Mouse (Mus musculus): Measurements from ENCODE around the gene Gm572. TPM values are rescaled to one million over a fixed set of nuclear protein-coding genes. Genes with fewer than 3 reads are reported as not detected.

Gene Gm572
- total and polyA plus RNA-seq, 3 experiments, result not detected

- no peaks in the 10 kb centered on the region for H3K27me3 ChIP-seq (ENCODE audit: control insufficient read depth in 1 of 2, insufficient read depth in 2 of 2, low read length in 2 of 2)
- DNase-seq (ENCODE audit: low read depth, low spot score), result peak; percentile 17
Observed at GRCm38 (mm10) chr4:148715396-148715795, 72.3 kb downstream of the Gm572 start.

More at GRCm38 (mm10) chr4:148715396-148715795, 72.3 kb downstream of the Gm572 start:
- H3K9ac ChIP-seq (ENCODE audit: control insufficient read depth, low read depth, low read length, poor library complexity, severe bottlenecking), result no peak overlapping the region
- H3K9me3 ChIP-seq (replicated peaks; ENCODE audit: insufficient read depth, low read length), result no peaks in the 10 kb centered on the region
- no peaks in the 10 kb centered on the region for H3K79me2 ChIP-seq (ENCODE audit: control insufficient read depth, insufficient read depth, low read length, poor library complexity)
- peaks cover 0 to 5% of the 10 kb centered on the region in 2 experiments; a peak in 2 of 4 replicates for H3K4me1 ChIP-seq (ENCODE audit: control insufficient read depth in 1 of 2, insufficient read depth in 2 of 2, low read length in 2 of 2)
- H3K36me3 ChIP-seq (ENCODE audit: control insufficient read depth in 1 of 2, insufficient read depth in 2 of 2, low read length in 2 of 2), result no peaks in the 10 kb centered on the region; a peak in 1 of 4 replicates
- H3K4me3 ChIP-seq (ENCODE audit: control insufficient read depth in 1 of 2, insufficient read depth in 1 of 2, low read depth in 2 of 2, low read length in 2 of 2), result no peak overlapping the region
- H3K27ac ChIP-seq (ENCODE audit: control insufficient read depth, low read depth, low read length), result no peak overlapping the region
- peak; percentile 40 for TF ChIP-seq SMC3 (IDR thresholded peaks at IDR 0.05; ENCODE audit: low read depth, low read length)
- no peak for TF ChIP-seq ELF1 (IDR thresholded peaks at IDR 0.05; ENCODE audit: low read depth, low read length)
- TF ChIP-seq JUND (IDR thresholded peaks at IDR 0.05; ENCODE audit: low read depth, low read length), result no peak
- no peak for TF ChIP-seq POLR2AphosphoS5 (IDR thresholded peaks at IDR 0.05; ENCODE audit: borderline replicate concordance, low read depth, low read length)
- TF ChIP-seq RAD21 (IDR thresholded peaks at IDR 0.05; ENCODE audit: low read depth, low read length), result peak; percentile 38
- no peak for TF ChIP-seq NRF1 (IDR thresholded peaks at IDR 0.05; ENCODE audit: insufficient read depth, low read depth, low read length, poor library complexity, severe bottlenecking)
- no peak for TF ChIP-seq USF1 (IDR thresholded peaks at IDR 0.05; ENCODE audit: low read depth, low read length)
- no peak for TF ChIP-seq TCF12 (IDR thresholded peaks at IDR 0.05; ENCODE audit: low read depth, low read length)
- TF ChIP-seq GABPA (IDR thresholded peaks at IDR 0.05; ENCODE audit: low read depth, low read length), result no peak
- peak; percentile 12; the same call in 1 of the 2 replicates for TF ChIP-seq ZC3H11A (IDR thresholded peaks at IDR 0.05; ENCODE audit: low read depth, low read length)
- TF ChIP-seq MEF2A (IDR thresholded peaks at IDR 0.05; ENCODE audit: extremely low read depth, insufficient replicate concordance, low read depth, low read length, poor library complexity, severe bottlenecking), result no peak
- TF ChIP-seq HCFC1 (IDR thresholded peaks at IDR 0.05; ENCODE audit: low read depth, low read length), result no peak
- peak; percentile 16 to 52 (median 44); a peak in 5 of 6 replicates for TF ChIP-seq CTCF (IDR thresholded peaks at IDR 0.05 in 2 of 3, conservative IDR thresholded peaks at IDR 0.05 in 1 of 3; ENCODE audit: control insufficient read depth in 1 of 3, insufficient read depth in 1 of 3, low read depth in 2 of 3, low read length in 3 of 3, poor library complexity in 1 of 3, severe bottlenecking in 1 of 3)

Other genes with a start within 250 kb of the Gm572 start
- 17.1 and 19.4 TPM in 2 replicates for gene Ubiad1, start 198.5 kb upstream of the Gm572 start, total RNA-seq (2012; rRNA removed)
- gene Ubiad1, start 198.5 kb upstream of the Gm572 start, polyA plus RNA-seq (2012; ENCODE audit: insufficient read depth in 1 of 2, insufficient read length in 2 of 2, low read depth in 1 of 2, low replicate concordance in 2 of 2, missing spikeins in 1 of 2), result 10 to 100 TPM in 1 of 2 experiments, not detected in 1; 24.3 TPM
- 23.0 and 23.9 TPM in 2 replicates for gene Mtor, start 194.7 kb upstream of the Gm572 start, total RNA-seq (2012; rRNA removed)
- 10 to 100 TPM in 1 of 2 experiments, not detected in 1; 35.2 TPM for gene Mtor, start 194.7 kb upstream of the Gm572 start, polyA plus RNA-seq (2012; ENCODE audit: insufficient read depth in 1 of 2, insufficient read length in 2 of 2, low read depth in 1 of 2, low replicate concordance in 2 of 2, missing spikeins in 1 of 2)
- gene Angptl7, start 142.9 kb upstream of the Gm572 start, total RNA-seq (2012; rRNA removed), result not detected in 2 replicates
- gene Angptl7, start 142.9 kb upstream of the Gm572 start, polyA plus RNA-seq (2012; ENCODE audit: insufficient read depth in 1 of 2, insufficient read length in 2 of 2, low read depth in 1 of 2, low replicate concordance in 2 of 2, missing spikeins in 1 of 2), result not detected
- gene Exosc10, start 84.9 kb upstream of the Gm572 start, total RNA-seq (2012; rRNA removed), result 57.3 and 71.5 TPM in 2 replicates
- 100 to 1,000 TPM in 1 of 2 experiments, 10 to 100 TPM in 1; 90.5 to 109 TPM for gene Exosc10, start 84.9 kb upstream of the Gm572 start, polyA plus RNA-seq (2012; ENCODE audit: insufficient read depth in 1 of 2, insufficient read length in 2 of 2, low read depth in 1 of 2, low replicate concordance in 2 of 2, missing spikeins in 1 of 2)
- gene Srm, start 51.8 kb upstream of the Gm572 start, total RNA-seq (2012; rRNA removed), result 299 and 332 TPM in 2 replicates
- gene Srm, start 51.8 kb upstream of the Gm572 start, polyA plus RNA-seq (2012; ENCODE audit: insufficient read depth in 1 of 2, insufficient read length in 2 of 2, low read depth in 1 of 2, low replicate concordance in 2 of 2, missing spikeins in 1 of 2), result 100 to 1,000 TPM; 305 to 765 TPM
- 0.75 and 1.4 TPM in 2 replicates for gene Masp2, start 40.8 kb upstream of the Gm572 start, total RNA-seq (2012; rRNA removed)
- under 1 TPM in 1 of 2 experiments, not detected in 1; 0.38 TPM for gene Masp2, start 40.8 kb upstream of the Gm572 start, polyA plus RNA-seq (2012; ENCODE audit: insufficient read depth in 1 of 2, insufficient read length in 2 of 2, low read depth in 1 of 2, low replicate concordance in 2 of 2, missing spikeins in 1 of 2)
- gene Tardbp, start 16.3 kb upstream of the Gm572 start, total RNA-seq (2012; rRNA removed), result 209 and 211 TPM in 2 replicates
- gene Tardbp, start 16.3 kb upstream of the Gm572 start, polyA plus RNA-seq (2012; ENCODE audit: insufficient read depth in 1 of 2, insufficient read length in 2 of 2, low read depth in 1 of 2, low replicate concordance in 2 of 2, missing spikeins in 1 of 2), result 100 to 1,000 TPM in 1 of 2 experiments, not detected in 1; 455 TPM
- 1.3 and 1.4 TPM in 2 replicates for gene Casz1, start 161.1 kb downstream of the Gm572 start, total RNA-seq (2012; rRNA removed)
- 1 to 10 TPM in 1 of 2 experiments, not detected in 1; 3.2 TPM for gene Casz1, start 161.1 kb downstream of the Gm572 start, polyA plus RNA-seq (2012; ENCODE audit: insufficient read depth in 1 of 2, insufficient read length in 2 of 2, low read depth in 1 of 2, low replicate concordance in 2 of 2, missing spikeins in 1 of 2)

All from MEL (cell line).